Mouse (Mus musculus): ENCODE results near the gene Ccdc127. TPM values are rescaled to one million over a fixed set of nuclear protein-coding genes. Genes with fewer than 3 reads are reported as not detected.

Ccdc127 gene
- 10 to 100 TPM in 1 of 2 experiments, 1 to 10 TPM in 1; 4.6 to 18.4 TPM for polyA plus RNA-seq (2012; fragmentation: generic; extraction: Trizol)

GRCm38 (mm10) chr13:74349566-74350434, at the start of gene Ccdc127, which contains the start of gene Sdha:
Gene Ccdc127, plus strand, starts transcription at chr13:74350309.
Gene Sdha, minus strand, starts transcription at chr13:74350280.

GRCm38 (mm10) chr13:74317170-74317849, 32.8 kb upstream of the Ccdc127 start, which contains the start of gene Pdcd6:
Gene Pdcd6, minus strand, starts transcription at chr13:74317580.

GRCm38 (mm10) chr13:74363859-74364235, 13.7 kb downstream of the Ccdc127 start, which contains the start of gene Lrrc14b:
Gene Lrrc14b, minus strand, starts transcription at chr13:74364005.

GRCm38 (mm10) chr13:74390371-74390990, 40.4 kb downstream of the Ccdc127 start, which contains the start of gene Zfp72:
Gene Zfp72, minus strand, starts transcription at chr13:74390836.

GRCm38 (mm10) chr13:74399298-74399839, 49.3 kb downstream of the Ccdc127 start, which contains the start of gene Ftl1-ps1:
Gene Ftl1-ps1, plus strand, starts transcription at chr13:74399694.

Other genes with a start within 250 kb of the Ccdc127 start
- gene Slc9a3, start 228.9 kb upstream of the Ccdc127 start, polyA plus RNA-seq (2012; fragmentation: generic; extraction: Trizol) = under 1 TPM in 1 of 2 experiments, not detected in 1; 0.01 TPM
- 10 to 100 TPM; 18.9 to 39.7 TPM for gene Exoc3, start 141.6 kb upstream of the Ccdc127 start, polyA plus RNA-seq (2012; fragmentation: generic; extraction: Trizol)
- gene Ahrr, start 58.0 kb upstream of the Ccdc127 start, polyA plus RNA-seq (2012; fragmentation: generic; extraction: Trizol) = under 1 TPM; 0.05 to 0.12 TPM
- gene Pdcd6, start 32.7 kb upstream of the Ccdc127 start, polyA plus RNA-seq (2012; fragmentation: generic; extraction: Trizol) = 100 to 1,000 TPM in 1 of 2 experiments, 10 to 100 TPM in 1; 53.4 to 135 TPM
- gene Sdha, start within 50 bp of the Ccdc127 start, polyA plus RNA-seq (2012; fragmentation: generic; extraction: Trizol) = 100 to 1,000 TPM in 1 of 2 experiments, 10 to 100 TPM in 1; 18.0 to 134 TPM
- gene Lrrc14b, start 13.7 kb downstream of the Ccdc127 start, polyA plus RNA-seq (2012; fragmentation: generic; extraction: Trizol) = not detected
- gene Zfp72, start 40.5 kb downstream of the Ccdc127 start, polyA plus RNA-seq (2012; fragmentation: generic; extraction: Trizol) = under 1 TPM; 0.01 to 0.27 TPM
- gene Ftl1-ps1, start 49.4 kb downstream of the Ccdc127 start, polyA plus RNA-seq (2012; fragmentation: generic; extraction: Trizol) = 100 to 1,000 TPM; 160 to 526 TPM
- gene Zfp825, start 143.7 kb downstream of the Ccdc127 start, polyA plus RNA-seq (2012; fragmentation: generic; extraction: Trizol) = 1 to 10 TPM in 1 of 2 experiments, under 1 TPM in 1; 0.28 to 3.1 TPM

All from C3H10T1/2 (cell line).